Mouse (Mus musculus) 3T3-L1 (cell line): ENCODE data around the gene Hoxd1.

ENCODE experiments used
- DNase-seq: peaks from one replicate; pipeline ENCODE4 v3.0.0-alpha.2; 2015; ENCODE audit warnings: low read depth, low spot score

The Hoxd1 gene

DNA sequence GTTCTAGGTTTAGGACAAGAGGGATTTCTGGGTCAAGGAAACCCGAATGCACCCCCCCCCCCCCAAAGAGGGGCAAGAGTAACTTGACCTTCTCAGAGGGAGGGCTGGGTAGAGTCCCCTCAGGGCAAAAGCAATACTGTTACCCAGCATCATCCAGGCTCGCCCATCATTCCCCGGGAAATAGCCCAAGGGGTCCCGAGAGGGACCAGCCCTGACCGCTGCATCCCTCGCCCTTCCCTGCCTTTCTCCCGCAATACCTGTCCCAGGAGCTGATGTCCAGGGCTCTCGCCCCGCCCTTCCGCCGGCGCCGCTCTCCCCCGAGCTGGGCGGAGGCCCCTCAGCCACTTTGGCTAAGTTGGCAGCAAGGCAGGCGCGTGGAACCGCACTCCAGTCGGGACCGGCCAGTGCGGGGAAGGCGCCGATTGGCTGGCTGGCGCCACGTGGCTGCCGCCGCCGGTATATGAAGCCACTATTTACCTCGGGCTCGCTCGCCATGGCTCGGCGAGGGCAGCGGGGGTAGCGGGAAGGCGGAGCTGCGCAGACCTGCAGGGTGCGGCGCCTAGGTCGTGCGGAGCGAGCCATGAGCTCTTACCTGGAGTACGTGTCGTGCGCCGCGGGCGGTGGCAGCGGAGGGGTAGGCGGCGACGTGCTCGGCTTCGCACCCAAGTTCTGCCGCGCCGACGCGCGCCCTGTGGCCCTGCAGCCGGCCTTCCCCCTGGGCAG is at the start of gene Hoxd1:
Gene Hoxd1, plus strand, starts transcription at position 459 of the 723 bp plus-strand sequence.
- DNase-seq, result no peak

DNA sequence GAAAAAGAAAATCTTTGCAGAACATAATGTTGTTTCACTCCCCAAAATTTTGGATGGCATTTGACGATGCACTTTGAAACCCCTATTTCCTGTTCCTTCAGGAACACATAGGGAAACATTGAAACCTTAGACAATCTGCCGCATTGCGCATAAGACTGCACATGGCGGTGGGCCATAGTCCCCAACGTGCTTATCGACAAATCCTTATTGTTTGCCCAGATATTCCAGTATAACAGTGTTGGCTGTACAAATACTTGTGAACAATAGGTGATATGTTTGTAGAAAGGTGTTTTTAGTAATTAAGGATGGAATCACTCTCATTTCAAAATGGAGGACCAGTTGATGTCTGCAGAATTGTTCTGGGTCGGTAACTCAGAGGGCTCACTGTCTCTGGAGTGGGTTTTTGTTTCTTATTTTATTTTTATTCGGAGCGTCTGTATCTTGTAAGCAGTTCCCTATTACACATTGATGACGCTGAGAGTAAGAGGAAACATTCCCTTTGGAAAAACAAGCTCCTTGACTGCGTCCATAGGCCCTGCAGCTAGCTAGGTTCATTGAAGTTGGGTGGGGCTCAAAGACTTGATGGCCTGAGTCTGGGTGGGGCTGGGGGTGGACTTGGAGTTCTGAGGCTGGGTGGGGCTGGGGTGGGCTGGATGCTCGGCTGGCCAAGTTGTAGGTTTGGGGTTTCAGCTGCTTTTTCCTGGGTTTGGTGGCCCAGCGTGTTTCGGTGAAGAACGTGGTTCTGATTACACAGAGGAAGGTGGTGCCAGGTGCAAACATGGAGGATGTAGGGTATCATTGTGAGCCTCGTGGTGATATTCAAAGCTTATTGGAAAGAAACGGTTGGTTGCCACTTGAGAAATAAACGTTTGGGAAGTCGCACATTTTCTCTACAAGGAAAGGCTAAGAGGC is 49.3 kb upstream of the Hoxd1 start:
- DNase-seq, result no peak

DNA sequence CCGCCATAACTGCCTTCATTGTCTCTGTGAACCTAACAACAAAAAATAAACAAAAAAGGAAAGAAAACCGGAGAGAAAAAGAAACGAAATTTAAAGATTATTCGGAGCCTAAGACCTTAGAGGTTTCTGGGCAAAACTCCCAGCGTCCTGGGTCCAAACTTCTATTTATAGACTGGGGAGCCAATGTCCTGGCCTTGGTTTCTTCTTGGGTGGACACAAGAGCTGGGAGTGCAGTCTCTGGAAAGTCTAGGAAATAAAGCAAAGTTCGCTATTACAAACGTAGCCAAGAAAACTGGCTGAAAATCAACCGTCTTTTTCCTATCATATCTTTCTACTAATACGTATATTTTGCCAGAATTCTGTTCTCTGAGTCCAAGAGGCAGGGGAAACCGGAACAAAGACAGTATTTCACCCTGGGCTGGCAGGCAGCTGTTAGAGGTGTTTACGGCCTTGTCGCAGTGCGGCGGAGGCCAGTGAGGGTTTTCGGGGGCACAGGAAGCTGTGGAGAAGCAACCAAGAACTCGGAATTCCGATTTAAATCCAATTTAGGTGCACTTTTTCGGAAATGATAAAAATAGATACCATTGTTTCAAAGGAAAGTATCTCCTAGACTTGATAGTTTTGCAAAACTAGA is 48.5 kb upstream of the Hoxd1 start:
- no peak for DNase-seq

DNA sequence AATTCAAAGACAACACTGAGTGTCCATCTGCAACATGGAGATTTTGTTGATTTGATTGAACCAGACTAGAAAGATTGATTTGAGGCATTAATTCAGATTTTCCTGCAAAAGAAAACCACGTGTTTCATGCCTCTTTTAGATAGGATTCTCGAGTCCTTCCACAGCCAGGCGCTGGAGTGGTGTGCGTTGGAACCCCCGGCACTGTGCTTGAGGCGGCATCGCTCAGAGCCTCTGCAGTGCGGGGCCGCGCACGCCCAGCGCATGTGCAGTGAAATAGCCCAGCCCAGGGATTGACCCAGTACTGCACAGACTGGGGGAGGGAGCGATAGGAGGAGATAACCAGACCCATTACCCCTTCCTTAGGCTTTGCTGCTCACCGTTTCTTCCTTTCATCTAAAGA is 47.9 kb upstream of the Hoxd1 start:
- DNase-seq, result peak; percentile 70

DNA sequence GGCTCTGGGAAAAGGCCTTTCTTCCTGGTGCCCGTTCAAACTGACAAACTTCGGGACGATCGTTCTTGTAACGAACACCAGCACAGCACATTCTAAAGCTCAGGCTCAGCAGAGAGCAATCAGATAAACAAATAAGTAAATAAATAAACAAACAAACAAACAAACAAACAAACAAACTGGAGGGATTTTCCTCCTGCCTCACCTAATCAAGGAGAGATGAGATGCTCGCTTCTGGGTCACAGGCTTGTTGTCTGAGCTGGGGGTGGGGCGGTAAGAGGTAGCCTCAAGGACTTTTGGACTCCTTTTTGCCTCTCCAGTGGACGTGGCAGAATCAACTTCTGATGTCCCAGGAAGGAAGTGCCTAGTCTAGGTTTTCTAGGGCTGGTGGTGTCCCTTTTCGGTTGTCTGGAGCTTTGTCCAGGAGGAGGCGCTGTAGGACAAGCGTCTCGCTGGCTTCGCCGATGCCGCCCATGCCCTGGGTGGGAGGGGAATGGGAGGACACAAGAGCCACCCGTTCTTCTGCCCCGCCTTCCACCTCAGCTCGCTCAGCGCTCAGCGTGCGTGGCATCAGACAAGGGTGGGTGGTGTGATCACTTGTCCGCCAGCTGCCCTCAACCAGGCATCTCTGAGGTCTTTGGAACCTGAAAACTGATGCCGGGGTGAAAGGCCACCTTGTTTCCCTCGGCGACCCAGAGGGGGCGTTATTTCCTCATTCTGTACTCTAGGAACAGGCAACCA is 47.1 kb upstream of the Hoxd1 start:
- peak; percentile 98 for DNase-seq

DNA sequence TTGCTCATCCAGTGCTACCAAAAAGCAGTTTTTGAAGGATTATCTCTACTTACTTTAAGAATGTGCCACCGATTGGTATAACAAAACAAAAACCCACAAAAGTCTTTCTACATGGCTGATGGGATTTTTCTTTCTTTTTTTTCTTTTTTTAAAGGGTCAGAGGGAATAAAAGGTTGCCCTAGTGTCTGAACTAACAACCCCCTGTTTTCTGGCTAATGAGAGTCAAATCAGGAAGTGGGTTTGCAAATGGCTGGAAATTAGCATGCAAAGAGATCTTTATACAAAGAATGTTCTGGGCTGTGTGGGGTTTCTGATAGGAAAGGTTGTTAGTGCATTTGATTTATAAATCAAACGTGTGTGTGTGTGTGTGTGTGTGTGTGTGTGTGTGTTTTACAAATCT is 42.4 kb upstream of the Hoxd1 start:
- no peak for DNase-seq

DNA sequence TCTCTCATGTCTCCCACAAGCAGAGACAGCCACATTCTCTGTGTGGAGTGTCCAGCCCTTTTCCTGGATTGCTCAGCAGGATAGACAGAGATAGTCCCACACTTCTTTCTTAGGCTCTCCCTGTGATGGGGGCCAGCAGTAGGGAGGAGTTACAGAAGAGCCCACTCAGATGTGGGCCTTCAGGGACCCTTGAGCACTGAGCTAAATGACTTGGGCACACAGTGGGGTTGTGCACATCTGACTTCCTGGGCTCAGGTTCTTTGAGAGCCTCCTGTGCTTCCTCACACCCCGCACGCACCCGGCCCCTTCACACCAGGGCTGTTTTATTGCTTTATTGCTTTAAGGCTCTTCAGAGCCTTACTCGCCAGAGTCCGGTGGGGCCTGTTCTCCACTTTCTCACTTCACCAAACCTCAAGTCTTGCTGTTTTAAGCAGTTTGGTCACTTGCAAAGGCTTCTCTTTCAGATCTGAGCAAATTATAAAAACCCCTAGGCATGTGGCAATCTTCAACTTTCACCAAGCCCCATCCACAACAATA is 41.8 kb upstream of the Hoxd1 start:
- DNase-seq, result no peak

DNA sequence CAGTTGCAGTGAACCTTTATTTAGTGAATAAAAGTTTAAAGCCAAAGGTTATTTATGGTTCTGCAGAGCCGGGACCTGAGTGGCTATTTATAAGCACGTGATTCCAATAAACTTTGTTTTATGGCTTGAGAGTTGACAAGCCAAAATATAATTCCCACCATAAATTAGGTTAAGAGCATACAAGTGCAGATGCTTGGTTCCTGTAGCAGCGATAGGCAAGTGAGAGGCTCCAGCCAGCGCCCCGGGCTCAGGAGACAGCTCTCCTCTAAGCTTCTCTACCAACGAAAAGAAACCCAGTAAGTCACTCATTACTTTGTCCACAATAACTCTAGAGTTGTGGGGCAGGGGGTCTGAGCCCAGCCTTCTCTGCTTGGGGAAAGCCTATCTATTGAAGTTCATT is 40.9 kb upstream of the Hoxd1 start:
- DNase-seq, result no peak

DNA sequence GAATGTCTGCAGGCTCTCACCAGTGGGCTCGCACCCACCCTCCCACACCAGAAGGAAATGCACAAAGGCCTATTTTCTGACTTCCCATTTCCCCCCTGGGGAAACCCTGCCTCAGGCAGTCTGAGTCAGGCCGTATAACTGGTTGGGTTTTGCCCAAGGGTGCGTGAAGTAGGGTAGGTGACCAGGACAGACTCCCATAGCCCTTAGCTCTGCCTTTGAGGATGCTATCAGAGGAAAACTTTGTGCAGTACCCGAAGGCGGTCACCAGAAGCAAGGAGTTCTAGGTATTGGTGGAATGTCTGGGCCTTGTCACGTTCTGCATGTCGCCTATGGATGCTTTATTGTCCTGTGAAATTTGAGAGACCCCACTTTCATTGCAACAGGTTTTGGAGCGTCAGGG is 39.8 kb upstream of the Hoxd1 start:
- DNase-seq, result no peak

DNA sequence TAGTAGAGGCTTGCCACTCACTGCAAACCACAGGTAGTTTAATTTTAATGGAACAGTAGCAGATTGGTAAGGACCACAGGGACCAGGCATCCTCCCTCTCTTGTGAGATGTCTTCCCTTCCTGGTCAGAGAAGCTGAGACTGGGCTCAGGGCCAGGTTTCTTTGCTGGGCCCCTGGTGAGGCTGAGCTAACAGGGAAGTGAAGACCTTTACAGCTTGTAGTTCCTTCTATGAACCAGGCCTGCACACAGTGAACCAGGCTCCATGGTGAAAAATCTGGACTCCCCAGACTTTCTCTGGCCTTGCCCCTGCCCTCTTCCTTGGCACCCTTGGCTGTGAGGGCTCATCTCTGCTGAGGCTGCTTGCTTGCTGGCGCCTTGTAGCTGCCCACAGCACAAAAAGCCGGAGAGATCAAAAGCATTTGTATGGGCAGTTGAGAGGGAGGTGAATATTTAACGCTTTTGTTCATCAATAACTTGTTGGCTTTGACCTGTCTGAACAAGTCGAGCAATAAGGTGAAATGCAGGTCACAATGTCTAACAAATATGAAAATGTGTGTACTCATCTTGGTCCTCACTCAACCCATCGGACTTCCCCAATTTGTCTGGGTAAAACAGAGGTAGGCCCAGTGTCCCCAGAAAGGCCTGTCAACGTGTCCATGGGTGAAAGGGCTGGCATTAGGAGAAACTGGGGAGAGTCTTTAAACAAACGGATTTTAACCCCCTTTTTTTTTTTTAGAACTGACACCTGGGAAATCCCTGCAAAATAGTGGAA is 38.4 kb upstream of the Hoxd1 start:
- DNase-seq, result no peak

DNA sequence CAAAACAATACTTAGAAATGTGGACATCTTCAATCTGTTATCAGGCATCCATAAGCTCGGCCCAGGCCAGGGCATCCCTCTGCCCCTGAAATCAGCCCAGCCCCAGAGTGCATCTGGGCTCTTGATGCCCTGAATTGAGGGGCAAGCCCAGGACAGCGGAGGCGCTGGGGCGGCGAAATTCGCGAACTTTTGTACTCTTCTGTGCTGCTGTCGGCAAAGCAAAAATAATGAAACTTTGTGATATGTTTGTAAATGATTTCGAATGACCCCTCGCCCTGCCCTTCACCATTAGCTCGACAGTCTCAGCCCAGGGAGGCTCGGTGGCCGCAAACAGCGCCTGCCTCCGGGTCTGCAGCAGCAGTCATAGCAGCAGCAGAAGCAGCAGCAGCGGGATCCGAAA is 37.6 kb upstream of the Hoxd1 start:
- no peak for DNase-seq

DNA sequence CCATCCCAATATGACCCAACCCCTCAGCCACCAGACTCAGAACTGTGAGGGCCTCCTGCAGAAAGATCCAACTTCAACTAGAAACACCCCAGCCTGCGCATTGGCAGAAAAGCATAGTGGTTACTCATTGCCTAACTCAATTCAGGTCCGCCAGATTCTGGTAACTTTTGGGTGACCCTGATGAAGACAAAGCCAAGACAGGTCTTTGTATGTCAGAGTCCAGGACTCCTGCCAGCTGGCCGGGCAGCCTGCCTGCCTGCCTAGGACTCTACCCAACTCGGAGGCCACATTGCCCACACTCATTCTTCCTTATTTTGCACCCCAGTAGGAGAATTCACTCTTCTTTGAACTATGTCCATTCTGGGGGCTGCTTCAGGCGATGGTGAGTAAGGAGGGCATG is 36.2 kb upstream of the Hoxd1 start, which contains the start of gene Gm28230:
Gene Gm28230, plus strand, starts transcription at position 178 of the 400 bp plus-strand sequence.
- no peak for DNase-seq

DNA sequence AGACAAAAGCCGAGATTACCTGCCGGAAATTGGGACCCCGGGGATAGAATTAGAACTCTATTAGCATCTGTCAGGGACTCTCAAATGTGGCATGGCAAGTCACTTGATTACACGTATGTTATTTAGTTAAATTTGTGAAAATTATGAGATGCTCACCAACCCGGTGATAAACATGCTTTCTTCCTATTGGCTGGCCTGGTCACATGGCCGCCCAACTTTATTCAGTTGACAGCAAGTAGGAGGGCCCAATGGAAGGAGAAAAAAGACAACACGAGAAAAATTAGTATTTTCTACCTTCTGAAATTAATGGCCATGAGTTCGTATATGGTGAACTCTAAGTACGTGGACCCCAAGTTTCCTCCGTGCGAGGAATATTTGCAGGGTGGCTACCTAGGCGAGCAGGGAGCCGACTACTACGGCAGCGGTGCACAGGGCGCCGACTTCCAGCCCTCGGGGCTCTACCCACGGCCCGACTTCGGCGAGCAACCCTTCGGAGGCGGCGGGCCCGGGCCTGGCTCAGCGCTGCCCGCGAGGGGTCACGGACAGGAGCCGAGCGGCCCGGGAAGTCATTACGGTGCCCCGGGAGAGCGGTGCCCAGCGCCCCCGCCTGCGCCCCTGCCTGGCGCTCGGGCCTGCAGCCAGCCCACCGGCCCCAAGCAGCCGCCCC is 35.7 kb upstream of the Hoxd1 start:
- DNase-seq, result no peak

DNA sequence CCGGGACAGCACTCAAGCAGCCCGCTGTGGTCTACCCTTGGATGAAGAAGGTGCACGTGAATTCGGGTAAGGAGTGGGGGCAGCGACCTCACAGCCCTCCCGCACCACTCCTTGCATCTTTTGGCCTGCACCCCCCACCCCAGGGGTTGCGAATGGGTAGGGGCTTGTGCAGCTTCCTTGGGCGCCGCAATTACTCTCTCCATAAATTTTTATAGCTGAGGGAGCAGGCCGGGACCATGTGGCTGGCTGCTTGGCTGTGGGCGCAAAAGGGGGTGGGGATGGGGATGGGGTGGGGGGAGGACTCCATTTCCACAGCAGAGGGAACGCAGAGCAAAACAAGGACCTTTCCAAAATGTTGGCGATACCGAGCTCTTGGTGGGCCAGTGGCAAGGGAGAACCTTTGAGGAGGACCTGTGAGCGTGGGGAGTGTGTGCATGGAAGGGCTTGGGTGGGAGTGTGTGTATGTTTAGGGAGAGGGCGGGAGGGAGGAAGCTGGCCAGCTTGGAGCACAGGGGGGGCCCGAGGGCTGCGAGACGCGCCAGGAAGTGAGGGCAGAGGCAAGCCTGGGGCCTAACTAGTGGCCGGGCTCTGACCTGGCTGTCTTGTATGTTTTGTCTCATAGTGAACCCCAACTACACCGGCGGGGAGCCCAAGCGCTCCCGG is 35.0 kb upstream of the Hoxd1 start:
- no peak for DNase-seq

DNA sequence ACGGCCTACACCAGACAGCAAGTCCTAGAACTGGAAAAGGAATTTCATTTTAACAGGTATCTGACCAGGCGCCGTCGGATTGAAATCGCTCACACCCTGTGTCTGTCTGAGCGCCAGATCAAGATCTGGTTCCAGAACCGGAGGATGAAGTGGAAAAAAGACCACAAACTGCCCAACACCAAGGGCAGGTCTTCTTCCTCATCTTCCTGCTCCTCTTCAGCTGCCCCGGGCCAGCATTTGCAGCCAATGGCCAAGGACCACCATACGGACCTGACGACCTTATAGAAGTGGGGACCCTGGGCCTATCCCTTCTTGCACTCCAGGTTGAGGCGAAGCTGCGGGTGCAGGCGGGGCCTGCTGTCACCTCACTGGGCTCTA is 34.5 kb upstream of the Hoxd1 start:
- no peak for DNase-seq

DNA sequence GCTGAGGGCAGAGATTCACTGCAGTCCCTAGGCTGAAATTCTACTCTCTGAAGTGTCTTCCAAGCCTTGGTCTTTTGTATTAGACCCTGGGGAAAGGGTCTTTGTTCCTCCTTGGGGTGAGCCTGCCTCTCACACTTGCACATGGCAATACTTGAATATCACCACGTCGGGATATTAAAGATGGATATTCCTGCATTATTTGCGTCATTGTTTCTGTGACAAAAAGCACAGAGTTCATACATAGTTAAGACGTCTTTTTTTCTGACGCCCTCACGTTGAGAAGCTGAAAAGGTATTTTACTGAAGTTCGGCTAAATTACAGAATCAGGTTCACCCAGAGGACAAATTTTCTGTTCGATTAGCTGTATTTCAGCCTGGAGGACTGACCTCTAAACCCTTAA is 32.4 kb upstream of the Hoxd1 start:
- no peak for DNase-seq

DNA sequence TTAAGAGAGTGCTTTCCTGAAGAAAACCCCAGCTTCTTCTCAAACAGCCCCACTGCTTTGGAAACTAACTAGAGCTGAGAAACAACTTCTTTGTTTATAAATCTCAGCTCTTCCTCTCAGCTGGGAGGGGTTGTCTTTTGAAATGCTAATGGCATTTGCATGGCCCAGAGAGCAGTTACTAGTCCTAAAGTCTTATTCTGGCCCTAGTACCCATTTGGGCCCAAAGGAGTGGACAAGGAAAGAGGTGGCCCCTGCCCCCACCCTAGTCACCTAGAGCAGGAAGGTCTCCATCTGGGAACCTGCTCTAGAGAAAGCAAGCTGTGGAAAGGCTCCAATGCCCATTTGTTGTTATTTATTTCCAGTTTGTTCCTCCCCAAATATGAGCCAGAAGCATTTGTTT is 31.7 kb upstream of the Hoxd1 start:
- no peak for DNase-seq

DNA sequence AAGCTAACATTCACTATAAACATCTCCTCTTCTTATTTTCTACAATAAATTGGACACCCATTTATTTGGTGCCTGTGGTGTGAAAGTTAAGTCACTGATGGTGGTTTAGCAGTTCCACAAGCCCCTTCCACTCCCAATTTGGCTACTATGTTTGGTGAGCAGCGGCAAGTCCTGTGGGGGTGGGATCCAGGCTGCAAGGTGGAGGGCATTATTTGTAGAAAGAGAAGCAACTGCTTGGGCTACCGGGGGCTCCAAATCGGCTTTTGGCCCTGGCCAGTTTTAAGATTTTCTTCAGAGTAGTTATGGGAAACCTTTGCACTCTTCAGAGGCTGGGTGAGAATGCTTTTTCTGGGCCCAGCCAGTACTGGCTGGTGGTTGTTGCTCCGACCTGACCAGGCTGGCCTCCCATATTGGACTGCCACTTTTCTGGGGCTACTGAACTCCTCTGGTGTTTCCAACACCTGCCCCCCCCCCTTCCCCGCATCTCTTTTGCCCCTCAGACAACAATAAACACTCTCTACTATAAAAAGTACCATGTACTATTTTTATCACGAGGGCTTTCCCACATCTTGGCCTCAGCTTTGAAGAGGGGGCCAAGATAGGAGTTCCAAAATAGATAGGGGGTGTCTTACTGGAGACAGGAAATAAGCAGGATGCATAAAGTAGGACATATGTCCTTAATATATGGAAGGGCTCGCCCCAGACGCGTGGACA is 30.8 kb upstream of the Hoxd1 start:
- no peak for DNase-seq
